33 mouse cellular contexts compared by ENCODE assay signal in genomic region chr15:79429527-79429926, GRCm38 (mm10).
"Had no signal": no experiment of that assay in that cellular context is flagged by ENCODE, and none has a peak within 500 bp of the region (broad histone marks: within the 10 kb centered on the region; RNA-seq: fewer than 3 reads in every experiment).

No protein-coding gene starts in this region.

- ATAC-seq: liver, embryonic 12.5 days; liver, postnatal 0 days; lung, postnatal 0 days; midbrain, embryonic 13.5 days; midbrain, embryonic 15.5 days; midbrain, embryonic 16.5 days had no signal

- H3K4me3 ChIP-seq: limb, embryonic 10.5 days; limb, embryonic 12.5 days; limb, embryonic 13.5 days; limb, embryonic 15.5 days; liver, embryonic 12.5 days; liver, embryonic 13.5 days; liver, embryonic 15.5 days; lung, embryonic 15.5 days; megakaryocyte, embryonic 14.5 days; midbrain, embryonic 10.5 days; midbrain, embryonic 12.5 days; midbrain, embryonic 13.5 days; midbrain, embryonic 15.5 days; myocyte; neural tube, embryonic 12.5 days; neural tube, embryonic 13.5 days had no signal

- H3K9ac ChIP-seq: limb, embryonic 12.5 days; limb, embryonic 13.5 days; limb, embryonic 15.5 days; liver, embryonic 12.5 days; liver, embryonic 13.5 days; liver, embryonic 14.5 days; liver, embryonic 15.5 days; liver, postnatal 0 days; lung, embryonic 14.5 days; lung, embryonic 15.5 days; midbrain, embryonic 12.5 days; midbrain, embryonic 13.5 days; midbrain, embryonic 15.5 days; neural tube, embryonic 12.5 days; neural tube, embryonic 13.5 days had no signal

- H3K4me2 ChIP-seq: limb, embryonic 12.5 days; limb, embryonic 13.5 days; limb, embryonic 15.5 days; liver, embryonic 11.5 days; liver, embryonic 12.5 days; liver, embryonic 13.5 days; liver, embryonic 15.5 days; lung, embryonic 14.5 days; lung, embryonic 15.5 days; midbrain, embryonic 11.5 days; midbrain, embryonic 12.5 days; midbrain, embryonic 13.5 days; midbrain, embryonic 15.5 days; neural tube, embryonic 12.5 days; neural tube, embryonic 13.5 days had no signal

- H3K9me3 ChIP-seq: limb, embryonic 10.5 days; limb, embryonic 15.5 days; liver, embryonic 12.5 days; liver, embryonic 13.5 days; liver, embryonic 15.5 days; lung, embryonic 15.5 days; midbrain, embryonic 12.5 days; midbrain, embryonic 13.5 days; midbrain, embryonic 15.5 days; neural tube, embryonic 12.5 days; neural tube, embryonic 13.5 days had no signal

- H3K27me3 ChIP-seq: limb, embryonic 12.5 days; limb, embryonic 13.5 days; limb, embryonic 15.5 days; liver, embryonic 12.5 days; liver, embryonic 13.5 days; liver, embryonic 15.5 days; lung, embryonic 15.5 days; megakaryocyte, embryonic 14.5 days; midbrain, embryonic 12.5 days; midbrain, embryonic 13.5 days; midbrain, embryonic 15.5 days; neural tube, embryonic 12.5 days; neural tube, embryonic 13.5 days had no signal

- H3K4me1 ChIP-seq: limb, embryonic 10.5 days; limb, embryonic 12.5 days; limb, embryonic 13.5 days had no signal

- H3K27ac ChIP-seq: limb, embryonic 10.5 days; limb, embryonic 12.5 days; limb, embryonic 13.5 days; limb, embryonic 15.5 days; liver, embryonic 12.5 days; liver, embryonic 13.5 days; liver, embryonic 14.5 days; liver, embryonic 15.5 days; lung, embryonic 15.5 days; macrophage; midbrain, embryonic 10.5 days; midbrain, embryonic 12.5 days; midbrain, embryonic 13.5 days; midbrain, embryonic 15.5 days; neural tube, embryonic 12.5 days; neural tube, embryonic 13.5 days had no signal

- DNase-seq: left cerebral cortex, postnatal 4 days; liver; liver, embryonic 13.5 days; liver, postnatal 0 days; lung, adult 18-20 months; lung, adult 2 months; lung, embryonic 14.5 days; lung, postnatal 10 days; lung, postnatal 14 days; lung, postnatal 36 days; lung, postnatal 4 days; midbrain, embryonic 14.5 days had no signal
